Comparison of ENCODE assay signal across 14 mouse cellular contexts in the genomic region with DNA sequence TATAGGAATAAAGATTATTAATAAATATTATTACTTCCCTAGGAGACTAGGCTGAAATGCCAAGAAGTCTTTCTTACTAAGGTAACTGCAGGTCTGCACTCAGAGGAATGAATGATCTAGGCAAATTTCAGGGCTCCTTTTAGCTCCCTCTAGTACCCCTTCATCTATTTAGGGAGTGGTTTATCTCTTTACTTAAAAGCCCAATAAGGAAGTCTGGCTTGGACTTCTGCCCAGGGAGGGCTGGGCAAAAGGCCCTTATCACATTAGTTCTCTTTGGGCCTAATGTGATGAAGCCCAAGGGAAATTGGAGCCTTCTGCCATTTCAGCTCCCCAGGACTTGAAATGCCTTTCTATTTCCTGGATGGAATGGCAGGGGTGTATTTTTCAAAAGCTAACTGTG.
A peak's percentile ranks its signal among the peaks of the same experiment; 100 is the strongest.
DNase-seq lines count a peak whose midpoint lies in the region; ATAC-seq and TF ChIP-seq lines count a peak whose summit lies in the region.
"Had no signal": no experiment of that assay in that cellular context is flagged by ENCODE, and none has a peak within 500 bp of the region (broad histone marks: within the 10 kb centered on the region; RNA-seq: fewer than 3 reads in every experiment).

No protein-coding gene starts in this region.

- no peak overlapping the region for H3K27ac ChIP-seq in embryonic facial prominence, embryonic 14.5 days (replicated peaks; ENCODE audit: low read depth, low read length)
- no peak overlapping the region for H3K27ac ChIP-seq in embryonic facial prominence, embryonic 10.5 days (replicated peaks)
- H3K27ac ChIP-seq in MEL (ENCODE audit: control insufficient read depth, low read depth, low read length) = no peak overlapping the region
- peak overlapping the region; percentile 68; the same call in 1 of the 2 replicates for H3K27ac ChIP-seq in heart, embryonic 15.5 days

- TF ChIP-seq RAD21 in MEL (IDR thresholded peaks at IDR 0.05; ENCODE audit: low read depth, low read length) = no peak

- H3K4me3 ChIP-seq in embryonic facial prominence, embryonic 14.5 days (ENCODE audit: low read depth, low read length) = no peak overlapping the region
- no peak overlapping the region for H3K4me3 ChIP-seq in embryonic facial prominence, embryonic 10.5 days
- H3K4me3 ChIP-seq in MEL (ENCODE audit: control insufficient read depth in 1 of 2, insufficient read depth in 1 of 2, low read depth in 2 of 2, low read length in 2 of 2) = no peak overlapping the region
- H3K4me3 ChIP-seq in heart, embryonic 15.5 days = no peak overlapping the region
- H3K4me3 ChIP-seq: erythroblast, embryonic 14.5 days had no signal

- no peaks in the 10 kb centered on the region for H3K9me3 ChIP-seq in embryonic facial prominence, embryonic 14.5 days (ENCODE audit: control insufficient read depth, low read length)
- no peaks in the 10 kb centered on the region for H3K9me3 ChIP-seq in embryonic facial prominence, embryonic 10.5 days
- H3K9me3 ChIP-seq in MEL (replicated peaks; ENCODE audit: insufficient read depth, low read length) = no peaks in the 10 kb centered on the region
- H3K9me3 ChIP-seq in heart, embryonic 15.5 days (replicated peaks) = no peaks in the 10 kb centered on the region

- no peak for TF ChIP-seq POLR2A in MEL (IDR thresholded peaks at IDR 0.05; ENCODE audit: control insufficient read depth in 1 of 2, insufficient read depth in 1 of 2, low read depth in 1 of 2, low read length in 2 of 2, poor library complexity in 1 of 2)

- no peaks in the 10 kb centered on the region for H3K27me3 ChIP-seq in embryonic facial prominence, embryonic 14.5 days (replicated peaks; ENCODE audit: control insufficient read depth, insufficient read depth, low read length)
- no peaks in the 10 kb centered on the region for H3K27me3 ChIP-seq in embryonic facial prominence, embryonic 10.5 days (replicated peaks; ENCODE audit: low read depth, poor library complexity, severe bottlenecking)
- H3K27me3 ChIP-seq in MEL (ENCODE audit: control insufficient read depth in 1 of 2, insufficient read depth in 2 of 2, low read length in 2 of 2) = no peaks in the 10 kb centered on the region
- no peaks in the 10 kb centered on the region for H3K27me3 ChIP-seq in heart, embryonic 15.5 days

- H3K4me2 ChIP-seq in embryonic facial prominence, embryonic 14.5 days (ENCODE audit: low read depth, low read length) = no peak overlapping the region
- no peak overlapping the region for H3K4me2 ChIP-seq in heart, embryonic 15.5 days

- peak; percentile 70 to 86 for TF ChIP-seq EP300 in MEL (IDR thresholded peaks at IDR 0.05; ENCODE audit: low read depth in 1 of 2, low read length in 2 of 2)

- H3K36me3 ChIP-seq in embryonic facial prominence, embryonic 14.5 days (ENCODE audit: control insufficient read depth, insufficient read depth, low read length) = no peaks in the 10 kb centered on the region
- no peaks in the 10 kb centered on the region for H3K36me3 ChIP-seq in embryonic facial prominence, embryonic 10.5 days (replicated peaks)
- peaks cover 0 to 22% of the 10 kb centered on the region in 2 experiments; a peak in 2 of 4 replicates for H3K36me3 ChIP-seq in MEL (ENCODE audit: control insufficient read depth in 1 of 2, insufficient read depth in 2 of 2, low read length in 2 of 2)
- no peaks in the 10 kb centered on the region for H3K36me3 ChIP-seq in heart, embryonic 15.5 days

- no peaks in the 10 kb centered on the region for H3K4me1 ChIP-seq in embryonic facial prominence, embryonic 14.5 days (ENCODE audit: control insufficient read depth, insufficient read depth, low read length)
- no peaks in the 10 kb centered on the region for H3K4me1 ChIP-seq in embryonic facial prominence, embryonic 10.5 days
- H3K4me1 ChIP-seq in MEL (ENCODE audit: control insufficient read depth in 1 of 2, insufficient read depth in 2 of 2, low read length in 2 of 2) = peaks cover 4 to 21% of the 10 kb centered on the region in 2 experiments; a peak in 3 of 4 replicates
- H3K4me1 ChIP-seq in heart, embryonic 15.5 days (replicated peaks) = peaks cover 9% of the 10 kb centered on the region

- no peak overlapping the region for H3K9ac ChIP-seq in embryonic facial prominence, embryonic 14.5 days (ENCODE audit: low read depth, low read length)
- no peak overlapping the region for H3K9ac ChIP-seq in MEL (ENCODE audit: control insufficient read depth, low read depth, low read length, poor library complexity, severe bottlenecking)
- H3K9ac ChIP-seq in heart, embryonic 15.5 days = no peak overlapping the region

- no peaks in the 10 kb centered on the region for H3K79me2 ChIP-seq in MEL (ENCODE audit: control insufficient read depth, insufficient read depth, low read length, poor library complexity)

- TF ChIP-seq CTCF in MEL (IDR thresholded peaks at IDR 0.05 in 2 of 3, conservative IDR thresholded peaks at IDR 0.05 in 1 of 3; ENCODE audit: control insufficient read depth in 1 of 3, insufficient read depth in 1 of 3, low read depth in 2 of 3, low read length in 3 of 3, poor library complexity in 1 of 3, severe bottlenecking in 1 of 3) = no peak

- peak; percentile 36 for DNase-seq in embryonic facial prominence, embryonic 14.5 days (ENCODE audit: low spot score)
- DNase-seq in embryonic facial prominence, embryonic 10.5 days (ENCODE audit: low spot score) = no peak
- peak; percentile 12 for DNase-seq in kidney, postnatal 10 days
- DNase-seq in kidney, postnatal 14 days = no peak
- peak; percentile 86 for DNase-seq in MEL (ENCODE audit: low read depth, low spot score)
- DNase-seq in spleen, postnatal 36 days (ENCODE audit: low spot score in 2 of 2) = no peak
- no peak for DNase-seq in neural tube, embryonic 10.5 days (ENCODE audit: extremely low spot score, low spot score)
- DNase-seq: adrenal gland, adult 2 months; B cell, adult 2 months; cerebellum, adult 9-10 months; embryo, embryonic 11 days; midbrain, embryonic 14.5 days had no signal

- no peak for ATAC-seq in embryonic facial prominence, embryonic 14.5 days (ENCODE audit: low read depth)
- no peak for ATAC-seq in heart, embryonic 15.5 days (replicated peaks; ENCODE audit: insufficient number of reproducible peaks, insufficient read depth, low FRiP score, low read depth)

TF ChIP-seq in MEL, 35 proteins besides CTCF, POLR2A, EP300 and RAD21 (continues in another document):
- TF ChIP-seq MYC (IDR thresholded peaks at IDR 0.05; ENCODE audit: low read depth, low read length) (no peak), ETS1 (IDR thresholded peaks at IDR 0.05; ENCODE audit: low read depth, low read length) (peak; percentile 70), ELF1 (IDR thresholded peaks at IDR 0.05; ENCODE audit: low read depth, low read length) (peak; percentile 58; the same call in 1 of the 2 replicates), ZMIZ1 (IDR thresholded peaks at IDR 0.05; ENCODE audit: low read depth, low read length) (no peak), CHD1 (IDR thresholded peaks at IDR 0.05; ENCODE audit: low read depth, low read length) (no peak), MEF2A (IDR thresholded peaks at IDR 0.05; ENCODE audit: extremely low read depth, insufficient replicate concordance, low read depth, low read length, poor library complexity, severe bottlenecking) (peak; percentile 56; the same call in 1 of the 2 replicates), E2F4 (IDR thresholded peaks at IDR 0.05; ENCODE audit: borderline replicate concordance, low read depth, low read length) (no peak), RCOR1 (IDR thresholded peaks at IDR 0.05; ENCODE audit: low read depth, low read length) (peak; percentile 81), USF2 (IDR thresholded peaks at IDR 0.05; ENCODE audit: borderline replicate concordance in 1 of 2, insufficient read depth in 1 of 2, low read depth in 1 of 2, low read length in 2 of 2) (no peak), MAZ (IDR thresholded peaks at IDR 0.05; ENCODE audit: low read depth, low read length) (0 out of 2 replicates have a peak, but pooled peaks have one; percentile 21), SMC3 (IDR thresholded peaks at IDR 0.05; ENCODE audit: low read depth, low read length) (no peak), SIN3A (IDR thresholded peaks at IDR 0.05; ENCODE audit: low read length) (0 out of 2 replicates have a peak, but pooled peaks have one; percentile 30), POLR2AphosphoS2 (IDR thresholded peaks at IDR 0.05; ENCODE audit: low read length) (no peak), BHLHE40 (IDR thresholded peaks at IDR 0.05; ENCODE audit: borderline replicate concordance, low read depth, low read length) (peak; percentile 27; the same call in 1 of the 2 replicates), HCFC1 (IDR thresholded peaks at IDR 0.05; ENCODE audit: low read depth, low read length) (no peak), NRF1 (IDR thresholded peaks at IDR 0.05; ENCODE audit: insufficient read depth, low read depth, low read length, poor library complexity, severe bottlenecking) (no peak), ZKSCAN1 (IDR thresholded peaks at IDR 0.05; ENCODE audit: low read depth, low read length) (no peak), TCF12 (IDR thresholded peaks at IDR 0.05; ENCODE audit: low read depth, low read length) (peak; percentile 65; the same call in 1 of the 2 replicates), JUND (IDR thresholded peaks at IDR 0.05; ENCODE audit: low read depth, low read length) (no peak), GABPA (IDR thresholded peaks at IDR 0.05; ENCODE audit: low read depth, low read length) (no peak), POLR2AphosphoS5 (IDR thresholded peaks at IDR 0.05; ENCODE audit: borderline replicate concordance, low read depth, low read length) (no peak), CHD2 (IDR thresholded peaks at IDR 0.05; ENCODE audit: low read length) (no peak), GATA1 (IDR thresholded peaks at IDR 0.05; ENCODE audit: low read depth, low read length) (peak; percentile 74), TBP (IDR thresholded peaks at IDR 0.05; ENCODE audit: low read depth, low read length) (no peak), UBTF (IDR thresholded peaks at IDR 0.05; ENCODE audit: borderline replicate concordance, insufficient read depth, low read depth, low read length) (no peak), ZNF384 (IDR thresholded peaks at IDR 0.05; ENCODE audit: low read depth, low read length) (no peak), KAT2A (conservative IDR thresholded peaks at IDR 0.05; ENCODE audit: low read depth, low read length) (no peak), ZC3H11A (IDR thresholded peaks at IDR 0.05; ENCODE audit: low read depth, low read length) (no peak), USF1 (IDR thresholded peaks at IDR 0.05; ENCODE audit: low read depth, low read length) (no peak), MAFK (IDR thresholded peaks at IDR 0.05; ENCODE audit: borderline replicate concordance, low read depth, low read length) (0 out of 2 replicates have a peak, but pooled peaks have one; percentile 36), MYB (IDR thresholded peaks at IDR 0.05; ENCODE audit: low read depth, low read length) (no peak), NELFE (IDR thresholded peaks at IDR 0.05; ENCODE audit: low read depth, low read length) (no peak), MAX (IDR thresholded peaks at IDR 0.05; ENCODE audit: low read length) (no peak), TAL1 (IDR thresholded peaks at IDR 0.05; ENCODE audit: low read length) (no peak)

Comparison
In these comparisons a context has a peak if more than half of its experiments do, and no peak if none do; other contexts are left out.
1. DNase-seq: peak in embryonic facial prominence, embryonic 14.5 days (single experiment), kidney, postnatal 10 days (single experiment) and MEL (single experiment); none in embryonic facial prominence, embryonic 10.5 days (single experiment), kidney, postnatal 14 days (single experiment), spleen, postnatal 36 days (0 of 2) and neural tube, embryonic 10.5 days (single experiment).